Mouse (Mus musculus) neural tube, embryonic 13.5 days (tissue): ENCODE measurements around the gene Larp4b. TPM values are rescaled to one million over a fixed set of nuclear protein-coding genes. Genes with fewer than 3 reads are reported as not detected.
A peak's percentile ranks its signal among the peaks of the same experiment; 100 is the strongest.

Experiments
- ATAC-seq: fragments of 200-750 bp; cut with Nextera tagmentation; 2 replicates; pipeline ENCODE4 v1.8.0; 2017; ENCODE audit warnings: low read depth, mild to moderate bottlenecking, moderate TSS enrichment, moderate library complexity
- H3K27ac ChIP-seq: fragments of 300-500 bp; sonication (generic); replicated peaks from 2 replicates; pipeline ENCODE4 v1.5.1; 2015; ENCODE audit warnings: moderate library complexity, mild to moderate bottlenecking, inconsistent platforms
- H3K27me3 ChIP-seq: fragments of 300-500 bp; sonication (generic); 2 replicates; pipeline ENCODE4 v1.6.1; 2015; ENCODE audit warnings: mild to moderate bottlenecking, inconsistent platforms
- H3K36me3 ChIP-seq: fragments of 300-500 bp; sonication (generic); 2 replicates; pipeline ENCODE4 v1.6.1; 2015; ENCODE audit warnings: mild to moderate bottlenecking, inconsistent platforms
- H3K4me1 ChIP-seq: fragments of 300-500 bp; sonication (generic); replicated peaks from 2 replicates; pipeline ENCODE4 v1.6.1; 2015; ENCODE audit warnings: inconsistent platforms
- H3K4me2 ChIP-seq: fragments of 300-500 bp; sonication (generic); 2 replicates; pipeline ENCODE4 v1.6.1; 2015; ENCODE audit warnings: inconsistent platforms, mild to moderate bottlenecking, moderate library complexity
- H3K4me3 ChIP-seq: fragments of 300-500 bp; sonication (generic); 2 replicates; pipeline ENCODE4 v1.5.1; 2015; ENCODE audit warnings: mild to moderate bottlenecking, inconsistent platforms
- H3K9ac ChIP-seq: fragments of 300-500 bp; sonication (generic); 2 replicates; pipeline ENCODE4 v1.6.1; 2015; ENCODE audit warnings: moderate library complexity, mild to moderate bottlenecking, inconsistent platforms
- H3K9me3 ChIP-seq: fragments of 300-500 bp; sonication (generic); 2 replicates; pipeline ENCODE4 v1.6.1; 2016; ENCODE audit warnings: inconsistent platforms
- WGBS: fragments of 180-500 bp; shearing (Covaris S2); methylation state at CpG from one replicate; pipeline ENCODE4 v1.1.7; 2015; 5-methylcytosine and 5-hydroxymethylcytosine counted together
- polyA plus RNA-seq: library from polyadenylated mRNA; unstranded; fragments of >200 nt; fragmentation: Nextera tagmentation; extraction: Ambion mirVana; gene quantifications from 2 replicates; pipeline ENCODE4 v1.2.1, GENCODE M21; 2015

The Larp4b gene
- polyA plus RNA-seq, 1 experiment from 2014 or later = 31.6 TPM

DNA sequence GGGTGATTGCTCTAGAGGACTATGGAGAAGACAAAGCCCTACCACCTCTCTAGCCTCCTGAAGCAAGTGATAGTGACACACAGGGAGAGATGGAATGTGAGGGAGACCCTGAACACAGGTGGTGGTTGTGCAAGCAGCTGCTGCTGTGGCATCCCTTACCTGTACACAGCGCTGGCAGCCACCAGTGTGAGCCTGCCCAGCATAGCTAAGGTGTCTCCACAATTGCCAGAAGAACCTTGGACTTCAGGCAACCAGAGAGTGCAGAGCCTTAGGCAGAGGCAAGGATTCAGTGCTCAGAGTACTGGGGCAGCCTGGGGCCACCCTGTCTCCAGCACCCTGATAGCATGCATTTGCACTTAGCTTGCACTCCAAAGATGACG is 105.8 kb downstream of the Larp4b start:
- H3K4me1 ChIP-seq = peaks cover 6% of the 10 kb centered on the region; the same call in 1 of the 2 replicates
- ATAC-seq = 0 out of 2 replicates have a peak, but pooled peaks have one; percentile 32
- WGBS = 44% methylated on average over 2 of the region's 2 CpGs

DNA sequence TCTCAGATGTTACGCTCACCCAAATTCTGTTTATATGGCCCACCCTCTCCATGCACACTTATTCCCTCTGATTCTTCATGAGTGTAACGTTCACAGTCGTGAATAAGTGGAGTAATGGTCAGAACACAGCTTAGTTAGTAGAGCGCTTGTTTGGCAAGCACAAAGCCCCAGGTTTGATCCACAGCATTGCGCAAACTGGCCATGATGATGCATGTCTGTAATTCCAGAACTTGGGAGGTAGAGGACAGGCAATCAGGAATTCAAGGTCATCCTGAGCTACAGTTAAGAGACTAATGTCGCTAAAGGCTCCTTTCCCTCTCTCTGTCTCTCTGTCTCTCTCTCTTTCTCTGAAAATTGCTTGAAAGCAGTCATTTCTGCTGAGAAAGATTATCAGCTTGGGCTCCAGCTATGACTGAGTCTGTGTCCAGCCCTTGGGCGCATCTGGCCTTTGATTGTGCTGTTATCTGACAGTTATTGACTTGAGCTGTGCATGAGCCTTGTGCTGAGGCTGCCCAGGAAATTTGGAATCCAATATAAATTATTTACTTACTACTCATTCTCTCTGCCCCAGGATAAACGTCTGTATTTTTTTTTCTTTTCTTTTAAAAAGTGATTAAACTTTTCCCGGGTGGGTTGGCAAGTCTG is 129.2 kb downstream of the Larp4b start:
- Histone ChIP-seq H3K9me3 (no peaks in the 10 kb centered on the region), H3K4me3 (no peak overlapping the region), H3K36me3 (no peaks in the 10 kb centered on the region), H3K27me3 (no peaks in the 10 kb centered on the region), H3K4me2 (no peak overlapping the region), H3K4me1 (no peaks in the 10 kb centered on the region), H3K9ac (no peak overlapping the region), H3K27ac (no peak overlapping the region)
- no peak for ATAC-seq
- WGBS = 80% methylated on average over 9 of the region's 9 CpGs

More for the DNA sequence above, 105.8 kb downstream of the Larp4b start:
- no peaks in the 10 kb centered on the region for H3K9me3 ChIP-seq
- no peak overlapping the region for H3K9ac ChIP-seq
- H3K4me2 ChIP-seq = peak overlapping the region; percentile 41
- 0 out of 2 replicates have a peak overlapping the region, but pooled peaks have one; percentile 6 for H3K4me3 ChIP-seq
- H3K36me3 ChIP-seq = no peaks in the 10 kb centered on the region
- peaks cover 5% of the 10 kb centered on the region; the same call in 1 of the 2 replicates for H3K27me3 ChIP-seq
- H3K27ac ChIP-seq = no peak overlapping the region

Other genes with a start within 250 kb of the Larp4b start
- 49.4 and 51.8 TPM in 2 replicates for gene Wdr37, start 222.0 kb upstream of the Larp4b start, polyA plus RNA-seq
- 84.2 and 90.0 TPM in 2 replicates for gene Idi1, start 208.4 kb upstream of the Larp4b start, polyA plus RNA-seq
- gene Gm9745, start 145.7 kb upstream of the Larp4b start, polyA plus RNA-seq = not detected in 2 replicates
- gene Idi2, start 141.0 kb upstream of the Larp4b start, polyA plus RNA-seq = not detected in 2 replicates
- gene Gtpbp4, start 97.8 kb upstream of the Larp4b start, polyA plus RNA-seq = 71.8 and 76.8 TPM in 2 replicates
- gene Dip2c, start 182.6 kb downstream of the Larp4b start, polyA plus RNA-seq = 10.5 and 11.8 TPM in 2 replicates